In the genomic region with DNA sequence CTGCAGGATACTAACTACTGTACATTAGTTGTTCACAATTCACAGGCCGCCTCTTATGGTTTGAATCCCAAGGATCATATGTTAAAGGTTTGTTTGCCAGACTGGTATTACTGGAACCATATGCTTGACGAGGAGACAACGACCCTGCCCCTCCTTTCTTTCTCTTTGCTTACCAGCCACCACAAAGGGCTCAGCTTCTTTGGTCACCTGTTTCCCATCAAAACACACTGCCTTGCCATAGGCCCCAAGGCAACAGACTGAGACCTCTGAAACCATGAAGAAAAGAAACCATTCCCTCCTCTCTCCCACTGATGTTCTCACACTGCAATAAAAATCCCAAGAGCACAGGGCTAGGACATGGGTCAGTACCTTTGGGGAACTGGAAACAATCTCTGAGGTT, we compare ENCODE assay signal across 19 mouse cellular contexts. TPM values are rescaled to one million over a fixed set of nuclear protein-coding genes. Genes with fewer than 3 reads are reported as not detected.
DNase-seq lines count a peak whose midpoint lies in the region; ATAC-seq lines count a peak whose summit lies in the region.
"Had no signal": no experiment of that assay in that cellular context is flagged by ENCODE, and none has a peak within 500 bp of the region (broad histone marks: within the 10 kb centered on the region; RNA-seq: fewer than 3 reads in every experiment).

No protein-coding gene starts in this region.

- H3K36me3 ChIP-seq in liver, embryonic 11.5 days (ENCODE audit: control insufficient read depth, insufficient read depth, low read length): no peaks in the 10 kb centered on the region
- H3K36me3 ChIP-seq in embryonic facial prominence, embryonic 12.5 days: no peaks in the 10 kb centered on the region
- H3K36me3 ChIP-seq in limb, embryonic 10.5 days: no peaks in the 10 kb centered on the region
- H3K36me3 ChIP-seq: forebrain, embryonic 12.5 days; heart, embryonic 12.5 days; hindbrain, embryonic 12.5 days had no signal

- H3K9ac ChIP-seq in liver, embryonic 11.5 days (ENCODE audit: low read depth, low read length): no peak overlapping the region
- H3K9ac ChIP-seq in embryonic facial prominence, embryonic 12.5 days: no peak overlapping the region
- H3K9ac ChIP-seq: forebrain, embryonic 12.5 days; heart, embryonic 12.5 days; hindbrain, embryonic 12.5 days had no signal

- H3K4me3 ChIP-seq in liver, embryonic 11.5 days (ENCODE audit: low read depth, low read length): no peak overlapping the region
- H3K4me3 ChIP-seq in embryonic facial prominence, embryonic 12.5 days: no peak overlapping the region
- no peak overlapping the region for H3K4me3 ChIP-seq in limb, embryonic 10.5 days
- H3K4me3 ChIP-seq: forebrain, embryonic 12.5 days; heart, embryonic 12.5 days; hindbrain, embryonic 12.5 days had no signal

- DNase-seq in liver, embryonic 11.5 days (ENCODE audit: low spot score): no peak
- DNase-seq in liver: no peak
- no peak for DNase-seq in limb, embryonic 10.5 days (ENCODE audit: low spot score)
- no peak for DNase-seq in cerebellum, postnatal 14 days
- DNase-seq in adrenal gland, postnatal 4 days (ENCODE audit: low spot score in 2 of 2): no peak
- DNase-seq: adrenal gland, adult 2 months; adrenal gland, postnatal 25 days; cerebellum, adult 2 months; cerebellum, postnatal 25 days; gastrocnemius, postnatal 14 days; heart, postnatal 36 days had no signal

- ATAC-seq in liver, embryonic 11.5 days (replicated peaks; ENCODE audit: low FRiP score): no peak
- peak; percentile 64; the same call in 1 of the 2 replicates for ATAC-seq in embryonic facial prominence, embryonic 12.5 days (ENCODE audit: insufficient number of reproducible peaks, insufficient read depth, low FRiP score, low TSS enrichment)
- ATAC-seq: forebrain, embryonic 16.5 days; hindbrain, embryonic 16.5 days; inflammation-experienced regulatory T-cells, adult 6 months; intestine, postnatal 0 days had no signal

- no peak overlapping the region for H3K4me2 ChIP-seq in liver, embryonic 11.5 days
- no peak overlapping the region for H3K4me2 ChIP-seq in embryonic facial prominence, embryonic 12.5 days (replicated peaks)
- H3K4me2 ChIP-seq: forebrain, embryonic 12.5 days; heart, embryonic 12.5 days; hindbrain, embryonic 12.5 days had no signal

- H3K9me3 ChIP-seq in liver, embryonic 11.5 days (ENCODE audit: control insufficient read depth, low read length): no peaks in the 10 kb centered on the region
- no peaks in the 10 kb centered on the region for H3K9me3 ChIP-seq in embryonic facial prominence, embryonic 12.5 days
- no peaks in the 10 kb centered on the region for H3K9me3 ChIP-seq in limb, embryonic 10.5 days (replicated peaks)
- H3K9me3 ChIP-seq: forebrain, embryonic 12.5 days; heart, embryonic 12.5 days; hindbrain, embryonic 12.5 days had no signal

- peaks cover 30% of the 10 kb centered on the region for H3K4me1 ChIP-seq in liver, embryonic 11.5 days (replicated peaks; ENCODE audit: control insufficient read depth, insufficient read depth, low read length)
- no peaks in the 10 kb centered on the region for H3K4me1 ChIP-seq in embryonic facial prominence, embryonic 12.5 days
- H3K4me1 ChIP-seq in limb, embryonic 10.5 days: peaks cover 28% of the 10 kb centered on the region

- H3K27ac ChIP-seq in liver, embryonic 11.5 days (ENCODE audit: low read depth, low read length): peak overlapping the region; percentile 23; the same call in 1 of the 2 replicates
- H3K27ac ChIP-seq in embryonic facial prominence, embryonic 12.5 days: no peak overlapping the region
- H3K27ac ChIP-seq in limb, embryonic 10.5 days: 0 out of 2 replicates have a peak overlapping the region, but pooled peaks have one; percentile 33
- H3K27ac ChIP-seq: forebrain, embryonic 12.5 days; hindbrain, embryonic 12.5 days had no signal

- 73% methylated on average over 3 of the region's 3 CpGs for WGBS in liver, embryonic 11.5 days
- 37% methylated on average over 3 of the region's 3 CpGs for WGBS in embryonic facial prominence, embryonic 12.5 days
- WGBS in limb, embryonic 10.5 days: 45% methylated on average over 3 of the region's 3 CpGs

- no peaks in the 10 kb centered on the region for H3K27me3 ChIP-seq in liver, embryonic 11.5 days (replicated peaks; ENCODE audit: control insufficient read depth, insufficient read depth, low read length)
- no peaks in the 10 kb centered on the region for H3K27me3 ChIP-seq in embryonic facial prominence, embryonic 12.5 days
- no peaks in the 10 kb centered on the region for H3K27me3 ChIP-seq in limb, embryonic 10.5 days (ENCODE audit: low read depth, poor library complexity, severe bottlenecking)
- H3K27me3 ChIP-seq: forebrain, embryonic 12.5 days; heart, embryonic 12.5 days; hindbrain, embryonic 12.5 days had no signal

RNA-seq across cellular contexts. Expression of gene Nck2, which starts 43.7 kb away (rescaled TPM):
- 24.5 and 26.0 TPM in 2 replicates for polyA plus RNA-seq in liver, embryonic 11.5 days (2014; fragmentation: Nextera tagmentation; extraction: Ambion mirVana)
- polyA plus RNA-seq in embryonic facial prominence, embryonic 12.5 days (2016; fragmentation: Nextera tagmentation; extraction: Ambion mirVana): 57.5 and 62.5 TPM in 2 replicates
- polyA plus RNA-seq in limb, embryonic 10.5 days (2016; fragmentation: Nextera tagmentation; extraction: Ambion mirVana): 46.5 and 51.5 TPM in 2 replicates
- 10 to 100 TPM; 38.6 to 46.3 TPM for total RNA-seq in adrenal gland, postnatal 4 days (2021)
